Comparison of ENCODE assay signal across 10 mouse cellular contexts in the genomic region with DNA sequence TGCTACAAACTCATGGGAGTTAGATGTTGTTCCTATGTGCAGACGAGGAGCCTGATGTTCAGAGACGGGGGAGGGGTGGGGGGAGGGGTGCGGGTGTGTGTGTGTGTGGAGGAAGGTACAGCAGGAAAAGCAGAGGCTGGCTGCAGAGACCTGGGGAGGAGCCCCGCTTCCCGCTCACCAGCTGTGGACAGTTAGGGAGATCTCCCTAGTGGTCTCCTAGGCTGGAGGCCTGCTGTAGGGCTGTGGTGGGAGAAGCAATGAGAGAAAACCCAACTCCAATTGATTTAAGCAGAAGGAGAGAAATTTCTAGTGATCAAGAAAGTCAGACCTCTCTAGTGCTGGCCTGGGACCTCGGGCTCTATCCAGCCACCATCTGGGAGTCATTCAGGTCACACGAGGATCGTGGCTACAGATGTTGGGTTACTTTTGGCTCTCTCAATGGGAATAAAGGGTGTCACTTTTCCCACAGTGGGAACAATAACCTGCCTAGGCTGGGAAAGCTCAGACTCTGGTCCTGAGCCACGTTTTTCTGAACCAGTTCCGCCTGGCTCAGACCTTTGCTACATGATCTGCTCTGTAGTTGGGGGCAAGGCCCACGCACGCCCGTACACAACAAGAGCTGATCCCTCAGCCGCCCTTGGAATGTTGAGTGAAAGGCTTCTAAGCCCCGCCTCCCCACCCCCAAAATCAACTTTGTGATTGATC. TPM values are rescaled to one million over a fixed set of nuclear protein-coding genes. Genes with fewer than 3 reads are reported as not detected.
DNase-seq lines count a peak whose midpoint lies in the region; ATAC-seq lines count a peak whose summit lies in the region.
"Had no signal": no experiment of that assay in that cellular context is flagged by ENCODE, and none has a peak within 500 bp of the region (broad histone marks: within the 10 kb centered on the region; RNA-seq: fewer than 3 reads in every experiment).

No protein-coding gene starts in this region.

- H3K9ac ChIP-seq in midbrain, embryonic 11.5 days (ENCODE audit: low read length), result no peak overlapping the region
- H3K9ac ChIP-seq in midbrain, embryonic 14.5 days (replicated peaks; ENCODE audit: low read length), result no peak overlapping the region
- peak overlapping the region; percentile 27; the same call in 1 of the 2 replicates for H3K9ac ChIP-seq in limb, embryonic 11.5 days (ENCODE audit: low read length)
- no peak overlapping the region for H3K9ac ChIP-seq in forebrain, embryonic 12.5 days
- H3K9ac ChIP-seq: neural tube, embryonic 13.5 days had no signal

- no peaks in the 10 kb centered on the region for H3K9me3 ChIP-seq in midbrain, embryonic 11.5 days (ENCODE audit: control insufficient read depth, low read length)
- H3K9me3 ChIP-seq in midbrain, embryonic 14.5 days (ENCODE audit: control insufficient read depth, low read length), result no peaks in the 10 kb centered on the region
- no peaks in the 10 kb centered on the region for H3K9me3 ChIP-seq in limb, embryonic 11.5 days (ENCODE audit: control insufficient read depth, low read length)
- no peaks in the 10 kb centered on the region for H3K9me3 ChIP-seq in forebrain, embryonic 12.5 days
- H3K9me3 ChIP-seq: neural tube, embryonic 13.5 days had no signal

- H3K27ac ChIP-seq in midbrain, embryonic 11.5 days (ENCODE audit: low read depth, low read length), result no peak overlapping the region
- H3K27ac ChIP-seq in midbrain, embryonic 14.5 days (replicated peaks; ENCODE audit: low read depth, low read length), result no peak overlapping the region
- H3K27ac ChIP-seq in limb, embryonic 11.5 days (replicated peaks; ENCODE audit: low read depth, low read length), result peak overlapping the region; percentile 67
- H3K27ac ChIP-seq in forebrain, embryonic 12.5 days, result no peak overlapping the region
- H3K27ac ChIP-seq: neural tube, embryonic 13.5 days had no signal

- no peak overlapping the region for H3K4me3 ChIP-seq in midbrain, embryonic 11.5 days (ENCODE audit: low read depth, low read length)
- H3K4me3 ChIP-seq in midbrain, embryonic 14.5 days (replicated peaks; ENCODE audit: low read depth, low read length), result no peak overlapping the region
- no peak overlapping the region for H3K4me3 ChIP-seq in limb, embryonic 11.5 days (ENCODE audit: low read depth, low read length)
- no peak overlapping the region for H3K4me3 ChIP-seq in forebrain, embryonic 12.5 days (replicated peaks)
- H3K4me3 ChIP-seq: neural tube, embryonic 13.5 days had no signal

- ATAC-seq in midbrain, embryonic 11.5 days (ENCODE audit: low FRiP score), result peak; percentile 55; the same call in 1 of the 2 replicates
- no peak; the same call in 1 of the 2 replicates for ATAC-seq in midbrain, embryonic 14.5 days (ENCODE audit: low FRiP score, low TSS enrichment)
- peak; percentile 70 for ATAC-seq in limb, embryonic 11.5 days (ENCODE audit: insufficient number of reproducible peaks, low FRiP score, low TSS enrichment, low read depth)
- no peak for ATAC-seq in forebrain, embryonic 12.5 days (ENCODE audit: low FRiP score)

- no peaks in the 10 kb centered on the region for H3K4me1 ChIP-seq in midbrain, embryonic 11.5 days (ENCODE audit: control insufficient read depth, insufficient read depth, low read length)
- no peaks in the 10 kb centered on the region for H3K4me1 ChIP-seq in midbrain, embryonic 14.5 days (ENCODE audit: control insufficient read depth, insufficient read depth, low read length)
- H3K4me1 ChIP-seq in limb, embryonic 11.5 days (ENCODE audit: control insufficient read depth, insufficient read depth, low read length), result peaks cover 13% of the 10 kb centered on the region
- H3K4me1 ChIP-seq in forebrain, embryonic 12.5 days, result peaks cover 4% of the 10 kb centered on the region; the same call in 1 of the 2 replicates

- WGBS in midbrain, embryonic 11.5 days, result 60% methylated on average over 15 of the region's 15 CpGs
- WGBS in midbrain, embryonic 14.5 days, result 59% methylated on average over 15 of the region's 15 CpGs
- 34% methylated on average over 15 of the region's 15 CpGs for WGBS in limb, embryonic 11.5 days
- 51% methylated on average over 15 of the region's 15 CpGs for WGBS in forebrain, embryonic 12.5 days

- intact Hi-C loops in left cerebral cortex, postnatal 4 days (cut with DNase I), result loop anchor here (10.0 kb wide), 1 partner anchor 120 kb away; no protein-coding TSS in a partner anchor

- H3K27me3 ChIP-seq in midbrain, embryonic 11.5 days (ENCODE audit: control insufficient read depth, insufficient read depth, low read length), result no peaks in the 10 kb centered on the region
- H3K27me3 ChIP-seq in midbrain, embryonic 14.5 days (ENCODE audit: control insufficient read depth, insufficient read depth, low read length), result no peaks in the 10 kb centered on the region
- H3K27me3 ChIP-seq in limb, embryonic 11.5 days (ENCODE audit: control insufficient read depth, insufficient read depth, low read length), result no peaks in the 10 kb centered on the region
- no peaks in the 10 kb centered on the region for H3K27me3 ChIP-seq in forebrain, embryonic 12.5 days
- H3K27me3 ChIP-seq: neural tube, embryonic 13.5 days had no signal

- DNase-seq in adrenal gland, postnatal 14 days, result peak; percentile 35
- DNase-seq in adrenal gland, adult 8-10 months, result no peak
- no peak for DNase-seq in midbrain, embryonic 11.5 days (ENCODE audit: low spot score, missing footprints)
- DNase-seq in midbrain, embryonic 14.5 days, result no peak
- DNase-seq in limb, embryonic 11.5 days (ENCODE audit: low spot score), result peak; percentile 48
- peak; percentile 26 for DNase-seq in yolk sac, embryonic 10.5 days (ENCODE audit: low spot score)
- DNase-seq in left cerebral cortex, postnatal 4 days, result no peak
- DNase-seq: thymus, postnatal 25 days had no signal

- no peaks in the 10 kb centered on the region for H3K36me3 ChIP-seq in midbrain, embryonic 11.5 days (ENCODE audit: control insufficient read depth, insufficient read depth, low read length)
- no peaks in the 10 kb centered on the region for H3K36me3 ChIP-seq in midbrain, embryonic 14.5 days (ENCODE audit: control insufficient read depth, insufficient read depth, low read length)
- H3K36me3 ChIP-seq in limb, embryonic 11.5 days (ENCODE audit: control insufficient read depth, insufficient read depth, low read length), result no peaks in the 10 kb centered on the region
- no peaks in the 10 kb centered on the region for H3K36me3 ChIP-seq in forebrain, embryonic 12.5 days (replicated peaks)
- H3K36me3 ChIP-seq: neural tube, embryonic 13.5 days had no signal

- no peak overlapping the region for H3K4me2 ChIP-seq in midbrain, embryonic 11.5 days
- H3K4me2 ChIP-seq in midbrain, embryonic 14.5 days (ENCODE audit: low read length), result no peak overlapping the region
- H3K4me2 ChIP-seq in limb, embryonic 11.5 days (ENCODE audit: low read depth, severe bottlenecking), result no peak overlapping the region
- H3K4me2 ChIP-seq in forebrain, embryonic 12.5 days, result no peak overlapping the region
- H3K4me2 ChIP-seq: neural tube, embryonic 13.5 days had no signal

RNA-seq across cellular contexts. Expression of a gene that starts 36.8 kb away (rescaled TPM):
- 16.9 and 281 TPM in 2 replicates for total RNA-seq in adrenal gland, postnatal 14 days (2021)
- total RNA-seq in adrenal gland, adult 8-10 months (2022), result under 1 TPM in 3 of 4 experiments, not detected in 1; 0.21 to 0.78 (median 0.49) TPM
- 0.06 TPM in 1 of 2 replicates, not detected in the other for polyA plus RNA-seq in midbrain, embryonic 11.5 days (2014; fragmentation: Nextera tagmentation; extraction: Ambion mirVana)
- not detected in 2 replicates for polyA plus RNA-seq in midbrain, embryonic 14.5 days (2014; fragmentation: Nextera tagmentation; extraction: Ambion mirVana)
- 0.15 TPM in 1 of 2 replicates, not detected in the other for polyA plus RNA-seq in limb, embryonic 11.5 days (2014; fragmentation: Nextera tagmentation; extraction: Ambion mirVana)
- under 1 TPM; 0.14 to 0.20 TPM for total RNA-seq in left cerebral cortex, postnatal 4 days (2021)
- polyA plus RNA-seq in forebrain, embryonic 12.5 days (2016; fragmentation: Nextera tagmentation; extraction: Ambion mirVana), result 0.10 TPM in 1 of 2 replicates, not detected in the other

Comparison
In these comparisons a context has a peak if more than half of its experiments do, and no peak if none do; other contexts are left out.
1. DNase-seq: peak in adrenal gland, postnatal 14 days (single experiment), limb, embryonic 11.5 days (single experiment) and yolk sac, embryonic 10.5 days (single experiment); none in adrenal gland, adult 8-10 months (single experiment), midbrain, embryonic 11.5 days (single experiment), midbrain, embryonic 14.5 days (single experiment) and left cerebral cortex, postnatal 4 days (single experiment).
2. ATAC-seq: peak in midbrain, embryonic 11.5 days (single experiment) and limb, embryonic 11.5 days (single experiment); none in midbrain, embryonic 14.5 days (single experiment) and forebrain, embryonic 12.5 days (single experiment).